Mouse (Mus musculus): ENCODE measurements around the gene Rars2.

- TF ChIP-seq CTCF (IDR thresholded peaks at IDR 0.05; ENCODE audit: low read depth) (no peak), EP300 (IDR thresholded peaks at IDR 0.05; ENCODE audit: low read depth) (no peak)
Measured at GRCm38 (mm10) chr4:34661514-34661913, 46.8 kb downstream of the Rars2 start.

Measured in liver, postnatal 0 days (tissue).